Mouse (Mus musculus): Measurements from ENCODE around the gene Snrpb2.

- TF ChIP-seq CTCF (IDR thresholded peaks at IDR 0.05; ENCODE audit: low read depth) (no peak), EP300 (IDR thresholded peaks at IDR 0.05; ENCODE audit: low read depth) (no peak)
Measured at GRCm38 (mm10) chr2:143078198-143078851, 15.5 kb downstream of the Snrpb2 start, which contains the start of gene Otor.

Data from liver, embryonic 14.5 days (tissue).